Mouse (Mus musculus): ENCODE measurements around the gene Mturn. TPM values are rescaled to one million over a fixed set of nuclear protein-coding genes. Genes with fewer than 3 reads are reported as not detected.
A peak's percentile ranks its signal among the peaks of the same experiment; 100 is the strongest.

The Mturn gene
- 11.1 and 12.2 TPM in 2 replicates for polyA plus RNA-seq (2015; fragmentation: Nextera tagmentation; extraction: Ambion mirVana)

- Histone ChIP-seq H3K9ac (peak within 1 kb of the TSS; percentile 63), H3K4me1 (peaks cover 15% of the 10 kb centered on the region), H3K27me3 (peaks cover 11% of the 10 kb centered on the region; the same call in 1 of the 2 replicates), H3K4me2 (replicated peaks) (peak within 1 kb of the TSS; percentile 97), H3K27ac (replicated peaks) (peak within 1 kb of the TSS; percentile 58), H3K36me3 (no peaks in the 10 kb centered on the region), H3K4me3 (replicated peaks) (peak within 1 kb of the TSS; percentile 84), H3K9me3 (replicated peaks) (no peaks in the 10 kb centered on the region)
- peak; percentile 97 for ATAC-seq (ENCODE audit: insufficient number of reproducible peaks, low FRiP score, low TSS enrichment, low read depth)
- 4% methylated on average over 45 of the region's 48 CpGs for WGBS
These were observed at the start of gene Mturn for GRCm38 (mm10) chr6:54680891-54681745. Mturn (plus strand) TSS chr6:54681624.

DNA sequence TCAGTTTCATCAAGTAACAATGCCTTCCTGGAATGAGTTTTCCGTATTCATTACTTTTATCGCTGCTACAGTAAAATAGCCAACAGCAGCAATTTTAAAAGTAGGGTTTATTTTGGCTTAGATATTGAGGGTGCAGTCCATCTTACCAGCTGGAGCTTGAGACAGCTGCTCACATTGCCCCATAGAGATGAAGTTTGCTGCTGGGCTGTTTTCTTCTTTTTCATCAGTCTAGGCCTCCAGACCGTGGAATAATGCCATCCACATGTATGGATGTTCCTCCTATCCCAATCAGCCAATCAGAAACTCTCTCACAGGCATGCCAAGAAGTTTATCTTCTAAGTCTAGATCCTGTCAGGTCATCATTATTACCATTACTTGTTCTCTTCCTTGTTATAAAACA lies 41.5 kb upstream of the Mturn start:
- Histone ChIP-seq H3K36me3 (peaks cover 19% of the 10 kb centered on the region), H3K9ac (no peak overlapping the region), H3K4me2 (replicated peaks) (no peak overlapping the region), H3K4me1 (no peaks in the 10 kb centered on the region), H3K9me3 (replicated peaks) (no peaks in the 10 kb centered on the region), H3K27me3 (no peaks in the 10 kb centered on the region), H3K27ac (replicated peaks) (no peak overlapping the region), H3K4me3 (replicated peaks) (no peak overlapping the region)
- no peak for ATAC-seq (ENCODE audit: insufficient number of reproducible peaks, low FRiP score, low TSS enrichment, low read depth)
- 83% methylated on average over 3 of the region's 3 CpGs for WGBS

DNA sequence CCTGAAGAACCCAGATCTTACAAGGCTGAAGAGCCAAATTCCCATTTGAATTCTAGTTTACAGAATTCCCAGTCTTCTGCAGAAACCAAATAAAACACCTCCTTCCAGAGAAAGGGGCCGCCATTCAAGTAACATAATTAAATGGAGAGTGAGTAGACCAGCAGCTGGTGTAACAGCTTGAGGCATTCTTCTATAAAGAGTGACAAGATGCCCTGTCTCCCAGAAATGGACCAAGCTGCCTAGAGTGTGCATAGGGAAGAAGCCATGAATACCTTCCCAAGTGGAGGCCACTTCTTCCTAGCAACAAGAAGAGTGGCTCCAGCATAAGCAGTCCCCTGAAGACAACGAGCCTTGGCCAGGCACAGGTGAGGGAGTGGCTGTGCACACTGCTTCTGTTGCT lies 39.5 kb upstream of the Mturn start:
- Histone ChIP-seq H3K4me1 (no peaks in the 10 kb centered on the region), H3K27ac (replicated peaks) (no peak overlapping the region), H3K27me3 (no peaks in the 10 kb centered on the region), H3K9ac (no peak overlapping the region), H3K4me2 (replicated peaks) (no peak overlapping the region), H3K9me3 (replicated peaks) (no peaks in the 10 kb centered on the region), H3K4me3 (replicated peaks) (no peak overlapping the region), H3K36me3 (peaks cover 12% of the 10 kb centered on the region)
- ATAC-seq (ENCODE audit: insufficient number of reproducible peaks, low FRiP score, low TSS enrichment, low read depth): no peak
- 89% methylated on average over 2 of the region's 2 CpGs for WGBS

DNA sequence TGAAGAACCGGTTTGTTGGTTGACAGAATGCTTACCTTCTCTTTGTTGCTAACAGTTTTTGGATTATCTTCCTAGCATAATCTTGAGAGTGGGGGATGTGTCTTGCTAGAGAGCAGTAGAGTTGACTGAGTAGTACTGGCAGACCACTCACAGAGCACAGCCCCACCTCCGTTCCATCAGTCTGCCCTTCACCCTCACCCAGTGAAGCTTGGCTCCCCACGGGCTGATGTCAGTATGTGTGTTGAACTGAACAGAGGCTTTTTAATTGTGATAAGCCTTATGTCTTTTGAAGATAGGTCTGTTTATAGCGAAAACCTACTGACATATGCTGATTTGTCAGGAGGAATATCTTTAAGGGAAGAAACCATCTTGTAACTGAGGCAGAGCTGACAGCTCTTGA lies 38.2 kb upstream of the Mturn start:
- ATAC-seq (ENCODE audit: insufficient number of reproducible peaks, low FRiP score, low TSS enrichment, low read depth): no peak
- H3K4me3 ChIP-seq (replicated peaks): no peak overlapping the region
- WGBS: 80% methylated on average over 4 of the region's 4 CpGs

GRCm38 (mm10) chr6:54655471-54656095 lies 25.8 kb upstream of the Mturn start:
- Histone ChIP-seq H3K9me3 (replicated peaks) (no peaks in the 10 kb centered on the region), H3K4me1 (no peaks in the 10 kb centered on the region), H3K9ac (no peak overlapping the region), H3K4me2 (replicated peaks) (no peak overlapping the region), H3K27ac (replicated peaks) (no peak overlapping the region), H3K27me3 (no peaks in the 10 kb centered on the region), H3K4me3 (replicated peaks) (no peak overlapping the region), H3K36me3 (no peaks in the 10 kb centered on the region)
- 67% methylated on average over 11 of the region's 11 CpGs for WGBS
- ATAC-seq (ENCODE audit: insufficient number of reproducible peaks, low FRiP score, low TSS enrichment, low read depth): no peak

More for the DNA sequence above, 38.2 kb upstream of the Mturn start:
- no peak overlapping the region for H3K4me2 ChIP-seq (replicated peaks)
- H3K27me3 ChIP-seq: no peaks in the 10 kb centered on the region
- no peaks in the 10 kb centered on the region for H3K4me1 ChIP-seq
- peaks cover 9% of the 10 kb centered on the region for H3K36me3 ChIP-seq
- no peaks in the 10 kb centered on the region for H3K9me3 ChIP-seq (replicated peaks)
- H3K27ac ChIP-seq (replicated peaks): no peak overlapping the region
- H3K9ac ChIP-seq: no peak overlapping the region

DNA sequence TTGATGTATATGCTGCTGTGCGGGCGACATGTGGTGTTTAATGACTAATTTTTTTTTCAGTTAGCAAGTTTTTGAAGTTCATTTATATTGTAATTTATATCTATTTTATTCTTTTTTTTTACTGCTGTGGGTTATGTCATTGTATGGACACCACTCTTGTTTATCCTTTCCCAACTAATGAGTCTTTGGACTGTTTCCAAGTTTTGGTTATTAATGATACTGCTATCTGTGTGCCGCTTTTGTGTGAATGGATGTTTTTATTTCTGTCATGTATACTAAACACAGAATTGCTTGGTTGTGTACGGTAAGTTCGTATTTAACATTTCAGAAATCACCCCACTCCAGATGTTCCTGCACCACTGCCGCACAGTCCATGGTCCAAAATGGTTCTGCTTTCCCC lies 23.6 kb upstream of the Mturn start:
- no peak for ATAC-seq (ENCODE audit: insufficient number of reproducible peaks, low FRiP score, low TSS enrichment, low read depth)
- Histone ChIP-seq H3K9ac (no peak overlapping the region), H3K27ac (replicated peaks) (no peak overlapping the region), H3K9me3 (replicated peaks) (no peaks in the 10 kb centered on the region), H3K27me3 (no peaks in the 10 kb centered on the region), H3K4me1 (no peaks in the 10 kb centered on the region), H3K4me3 (replicated peaks) (no peak overlapping the region), H3K36me3 (no peaks in the 10 kb centered on the region), H3K4me2 (replicated peaks) (no peak overlapping the region)
- 84% methylated on average over 6 of the region's 6 CpGs for WGBS

DNA sequence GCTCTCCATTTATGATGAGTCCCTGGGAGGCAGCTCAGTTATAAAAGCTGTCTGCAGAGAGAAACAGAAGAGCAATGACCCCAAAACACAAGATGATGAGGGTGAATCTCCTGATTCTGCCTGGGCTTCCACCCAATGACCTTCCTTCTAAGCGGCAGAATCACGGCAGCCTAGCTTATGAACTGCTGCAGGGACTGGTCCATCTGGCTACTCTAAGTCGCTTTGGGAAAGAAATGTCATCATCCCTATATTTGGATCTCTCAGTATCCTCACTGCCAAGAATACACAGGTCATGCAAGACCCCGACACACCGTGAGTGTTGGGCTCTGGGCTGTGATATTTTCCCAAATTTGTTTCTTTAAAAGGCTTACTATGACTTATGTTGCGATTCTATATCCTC lies 11.6 kb upstream of the Mturn start:
- no peaks in the 10 kb centered on the region for H3K27me3 ChIP-seq
- 91% methylated on average over 6 of the region's 6 CpGs for WGBS

GRCm38 (mm10) chr6:54672901-54673300 lies 8.5 kb upstream of the Mturn start:
- H3K36me3 ChIP-seq: no peaks in the 10 kb centered on the region
- H3K9me3 ChIP-seq (replicated peaks): no peaks in the 10 kb centered on the region
- H3K4me1 ChIP-seq: no peaks in the 10 kb centered on the region
- WGBS: 51% methylated on average over 5 of the region's 5 CpGs
- H3K4me3 ChIP-seq (replicated peaks): no peak overlapping the region
- no peak overlapping the region for H3K27ac ChIP-seq (replicated peaks)
- H3K9ac ChIP-seq: no peak overlapping the region
- H3K4me2 ChIP-seq (replicated peaks): no peak overlapping the region
- H3K27me3 ChIP-seq: no peaks in the 10 kb centered on the region
- ATAC-seq (ENCODE audit: insufficient number of reproducible peaks, low FRiP score, low TSS enrichment, low read depth): no peak

More for the DNA sequence above, 11.6 kb upstream of the Mturn start:
- ATAC-seq (ENCODE audit: insufficient number of reproducible peaks, low FRiP score, low TSS enrichment, low read depth): no peak
- H3K4me1 ChIP-seq: no peaks in the 10 kb centered on the region
- no peak overlapping the region for H3K9ac ChIP-seq
- H3K4me2 ChIP-seq (replicated peaks): no peak overlapping the region
- H3K27ac ChIP-seq (replicated peaks): no peak overlapping the region
- no peaks in the 10 kb centered on the region for H3K9me3 ChIP-seq (replicated peaks)
- H3K4me3 ChIP-seq (replicated peaks): no peak overlapping the region
- H3K36me3 ChIP-seq: no peaks in the 10 kb centered on the region

- Histone ChIP-seq H3K4me3 (replicated peaks) (no peak overlapping the region), H3K9ac (no peak overlapping the region), H3K27me3 (peaks cover 11% of the 10 kb centered on the region; the same call in 1 of the 2 replicates), H3K9me3 (replicated peaks) (no peaks in the 10 kb centered on the region), H3K36me3 (no peaks in the 10 kb centered on the region), H3K4me2 (replicated peaks) (no peak overlapping the region), H3K27ac (replicated peaks) (no peak overlapping the region), H3K4me1 (peaks cover 15% of the 10 kb centered on the region)
- ATAC-seq (ENCODE audit: insufficient number of reproducible peaks, low FRiP score, low TSS enrichment, low read depth): no peak
- WGBS: 71% methylated on average over 5 of the region's 5 CpGs
These were observed 1.7 kb upstream of the Mturn start for GRCm38 (mm10) chr6:54679686-54680085.

DNA sequence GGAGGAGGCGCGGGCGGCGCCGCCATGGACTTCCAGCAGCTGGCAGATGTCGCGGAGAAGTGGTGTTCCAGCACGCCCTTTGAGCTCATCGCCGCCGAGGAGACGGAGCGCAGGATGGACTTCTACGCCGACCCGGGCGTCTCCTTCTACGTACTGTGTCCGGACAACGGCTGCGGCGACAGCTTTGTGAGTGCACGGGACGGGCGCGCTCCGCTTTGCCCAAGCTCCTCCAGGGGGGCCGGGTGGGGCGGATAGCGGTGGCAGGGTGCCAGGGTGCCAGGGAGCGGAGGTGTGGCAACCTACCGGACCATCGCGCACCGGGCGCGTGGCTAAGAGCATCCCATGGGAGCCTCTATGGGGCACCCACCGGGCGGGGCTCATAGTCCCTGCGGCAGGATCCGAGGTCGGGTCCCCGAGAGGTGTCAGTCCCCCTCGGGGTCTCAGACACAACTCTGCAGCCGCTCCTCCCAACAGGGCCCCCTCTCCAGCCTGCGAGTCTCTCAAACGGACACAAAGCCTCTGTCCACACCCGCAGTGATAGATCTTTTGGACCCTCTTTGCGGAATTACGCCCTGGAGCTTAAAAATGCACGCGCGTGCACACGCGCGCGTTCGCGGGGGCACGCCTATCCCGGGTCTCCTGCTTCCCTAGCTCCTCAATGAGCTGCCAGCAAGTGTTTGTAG lies 463 bp downstream of the Mturn start:
- H3K9ac ChIP-seq: peak overlapping the region; percentile 63
- H3K36me3 ChIP-seq: no peaks in the 10 kb centered on the region
- peaks cover 11% of the 10 kb centered on the region; the same call in 1 of the 2 replicates for H3K27me3 ChIP-seq
- under 1% methylated on average over 61 of the region's 61 CpGs for WGBS
- peak overlapping the region; percentile 97 for H3K4me2 ChIP-seq (replicated peaks)
- H3K4me3 ChIP-seq (replicated peaks): peak overlapping the region; percentile 84
- H3K4me1 ChIP-seq: peaks cover 15% of the 10 kb centered on the region
- ATAC-seq (ENCODE audit: insufficient number of reproducible peaks, low FRiP score, low TSS enrichment, low read depth): peak; percentile 55
- no peaks in the 10 kb centered on the region for H3K9me3 ChIP-seq (replicated peaks)
- H3K27ac ChIP-seq (replicated peaks): peak overlapping the region; percentile 58; the same call in 1 of the 2 replicates

DNA sequence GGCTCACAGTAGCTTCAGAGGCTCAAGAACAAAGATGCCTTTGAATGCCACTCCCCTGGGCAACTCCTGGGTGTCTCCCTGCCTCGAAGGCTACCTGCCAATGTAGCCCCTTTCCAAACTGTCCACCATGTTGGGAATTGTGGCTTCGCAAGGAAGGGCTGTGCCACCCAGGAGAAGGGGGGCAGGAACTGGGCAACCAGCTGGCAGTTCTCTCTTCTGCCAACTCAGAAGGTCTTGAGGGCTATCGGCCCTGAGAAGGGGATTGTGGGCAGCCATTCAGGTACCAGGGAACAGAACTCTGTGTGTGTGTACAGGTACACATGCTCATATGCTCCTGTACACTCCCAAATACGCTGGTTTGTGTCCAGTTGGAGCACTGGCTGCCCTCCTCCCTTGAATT lies 2.7 kb downstream of the Mturn start:
- ATAC-seq (ENCODE audit: insufficient number of reproducible peaks, low FRiP score, low TSS enrichment, low read depth): no peak
- 83% methylated on average over 4 of the region's 4 CpGs for WGBS
- H3K9me3 ChIP-seq (replicated peaks): no peaks in the 10 kb centered on the region

More for the DNA sequence above, 2.7 kb downstream of the Mturn start:
- Histone ChIP-seq H3K4me3 (replicated peaks) (no peak overlapping the region), H3K4me1 (peaks cover 15% of the 10 kb centered on the region), H3K27me3 (peaks cover 11% of the 10 kb centered on the region; the same call in 1 of the 2 replicates), H3K36me3 (no peaks in the 10 kb centered on the region), H3K27ac (replicated peaks) (no peak overlapping the region), H3K4me2 (replicated peaks) (no peak overlapping the region), H3K9ac (no peak overlapping the region)
